Mouse (Mus musculus) right cerebral cortex, postnatal 14 days (tissue): ENCODE results near the gene Gpr3.

Experiments
- DNase-seq: peaks from one replicate; pipeline ENCODE4 v3.0.0; 2022

Gpr3 gene

GRCm38 (mm10) chr4:133211751-133212561, at the start of gene Gpr3, which contains the start of gene Cd164l2:
TSS of gene Gpr3 (minus strand) at chr4:133212536.
TSS of gene Cd164l2 (plus strand) at chr4:133212131.
- DNase-seq = no peak

GRCm38 (mm10) chr4:133261641-133262374, 49.5 kb upstream of the Gpr3 start:
- no peak for DNase-seq

GRCm38 (mm10) chr4:133257798-133258408, 45.6 kb upstream of the Gpr3 start:
- DNase-seq = no peak

- no peak for DNase-seq
Measured at GRCm38 (mm10) chr4:133257230-133257629, 44.9 kb upstream of the Gpr3 start.

- no peak for DNase-seq
Measured at GRCm38 (mm10) chr4:133256820-133257219, 44.5 kb upstream of the Gpr3 start.

- no peak for DNase-seq
Measured at GRCm38 (mm10) chr4:133255392-133255791, 43.1 kb upstream of the Gpr3 start.

- DNase-seq = no peak
Measured at GRCm38 (mm10) chr4:133253412-133253811, 41.1 kb upstream of the Gpr3 start.

GRCm38 (mm10) chr4:133252089-133252488, 39.8 kb upstream of the Gpr3 start:
- DNase-seq = no peak

GRCm38 (mm10) chr4:133251214-133251613, 38.9 kb upstream of the Gpr3 start:
- no peak for DNase-seq

- DNase-seq = peak; percentile 82
Measured at GRCm38 (mm10) chr4:133250609-133251008, 38.3 kb upstream of the Gpr3 start.

- DNase-seq = no peak
Measured at GRCm38 (mm10) chr4:133247806-133248449, 35.6 kb upstream of the Gpr3 start.

GRCm38 (mm10) chr4:133247072-133247471, 34.7 kb upstream of the Gpr3 start:
- DNase-seq = no peak

- no peak for DNase-seq
Measured at GRCm38 (mm10) chr4:133244289-133244688, 32.0 kb upstream of the Gpr3 start.

GRCm38 (mm10) chr4:133243538-133243937, 31.2 kb upstream of the Gpr3 start:
- DNase-seq = no peak

- DNase-seq = no peak
Measured at GRCm38 (mm10) chr4:133242710-133243109, 30.4 kb upstream of the Gpr3 start.

GRCm38 (mm10) chr4:133241910-133242309, 29.6 kb upstream of the Gpr3 start:
- no peak for DNase-seq

- DNase-seq = peak; percentile 90
Measured at GRCm38 (mm10) chr4:133240934-133241908, 28.9 kb upstream of the Gpr3 start.

GRCm38 (mm10) chr4:133240490-133240921, 28.2 kb upstream of the Gpr3 start, which contains the start of gene Map3k6:
TSS of gene Map3k6 (plus strand) at chr4:133240818.
- DNase-seq = no peak

- no peak for DNase-seq
Measured at GRCm38 (mm10) chr4:133237911-133238310, 25.6 kb upstream of the Gpr3 start.

- DNase-seq = no peak
Measured at GRCm38 (mm10) chr4:133235415-133235814, 23.1 kb upstream of the Gpr3 start.

GRCm38 (mm10) chr4:133234771-133235170, 22.4 kb upstream of the Gpr3 start:
- DNase-seq = no peak
